Mouse (Mus musculus) intestine, embryonic 15.5 days (tissue): ENCODE measurements around the gene Lypla2. TPM values are rescaled to one million over a fixed set of nuclear protein-coding genes. Genes with fewer than 3 reads are reported as not detected.

Experiments
- ATAC-seq: fragments of 200-750 bp; cut with Nextera tagmentation; 2 replicates; pipeline ENCODE4 v1.8.0; 2017; ENCODE audit warnings: moderate TSS enrichment, moderate library complexity
- H3K27ac ChIP-seq: fragments of 300-500 bp; sonication (generic); 2 replicates; pipeline ENCODE4 v1.5.1; 2015; ENCODE audit warnings: mild to moderate bottlenecking, inconsistent platforms
- H3K27me3 ChIP-seq: fragments of 300-500 bp; sonication (generic); replicated peaks from 2 replicates; pipeline ENCODE4 v1.6.1; 2015; ENCODE audit warnings: inconsistent platforms
- H3K36me3 ChIP-seq: fragments of 300-500 bp; sonication (generic); 2 replicates; pipeline ENCODE4 v1.6.1; 2015; ENCODE audit warnings: inconsistent platforms
- H3K4me1 ChIP-seq: fragments of 300-500 bp; sonication (generic); replicated peaks from 2 replicates; pipeline ENCODE4 v1.6.1; 2015; ENCODE audit warnings: inconsistent platforms
- H3K4me2 ChIP-seq: fragments of 300-500 bp; sonication (generic); replicated peaks from 2 replicates; pipeline ENCODE4 v1.6.1; 2015; ENCODE audit warnings: mild to moderate bottlenecking, inconsistent platforms
- H3K4me3 ChIP-seq: fragments of 300-500 bp; sonication (generic); replicated peaks from 2 replicates; pipeline ENCODE4 v1.5.1; 2015; ENCODE audit warnings: inconsistent platforms
- H3K9ac ChIP-seq: fragments of 300-500 bp; sonication (generic); 2 replicates; pipeline ENCODE4 v1.6.1; 2015; ENCODE audit warnings: inconsistent platforms
- H3K9me3 ChIP-seq: fragments of 300-500 bp; sonication (generic); 2 replicates; pipeline ENCODE4 v1.6.1; 2016; ENCODE audit warnings: inconsistent platforms
- WGBS: fragments of 180-500 bp; shearing (Covaris S2); methylation state at CpG from one replicate; pipeline ENCODE4 v1.1.7; 2015; 5-methylcytosine and 5-hydroxymethylcytosine counted together
- polyA plus RNA-seq: library from polyadenylated mRNA; unstranded; fragments of >200 nt; fragmentation: Nextera tagmentation; extraction: Ambion mirVana; gene quantifications from 2 replicates; pipeline ENCODE4 v1.2.1, GENCODE M21; 2015

Lypla2 gene
- polyA plus RNA-seq, 1 experiment from 2014 or later, result 99.4 TPM

DNA sequence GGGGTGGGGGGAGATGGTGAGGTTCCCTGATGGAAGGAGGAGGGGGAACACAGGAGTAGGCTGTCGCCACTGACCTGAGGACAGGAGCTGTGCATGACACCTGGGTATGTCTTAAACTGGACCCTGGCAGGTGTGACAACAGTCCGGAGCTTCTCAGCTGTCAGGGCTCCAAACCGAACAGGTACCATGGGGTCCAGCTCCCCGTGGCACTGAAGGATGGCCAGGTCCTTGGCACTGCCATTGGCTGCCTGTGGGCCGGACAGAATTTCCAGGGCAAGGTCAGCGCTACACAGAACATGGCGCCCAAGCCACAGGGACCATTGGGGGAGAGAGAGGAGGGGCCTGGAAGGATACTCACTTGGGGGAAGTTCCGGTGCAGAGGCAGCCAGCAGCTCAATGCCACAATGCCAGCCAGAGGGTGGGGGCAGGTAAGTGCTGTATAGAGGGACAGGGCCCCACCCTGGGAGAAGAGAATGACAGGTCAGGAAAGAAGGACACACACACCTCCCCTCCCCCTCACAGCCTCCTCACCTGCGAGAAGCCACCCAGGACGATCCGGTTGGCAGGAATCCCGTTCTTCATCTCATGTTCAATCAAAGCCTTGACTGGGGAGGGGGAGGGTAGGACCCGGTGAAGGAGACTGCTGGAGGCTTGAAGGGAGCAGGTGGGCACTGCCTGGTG, 3.2 kb downstream of the Lypla2 start:
- no peak overlapping the region for H3K9ac ChIP-seq
- H3K36me3 ChIP-seq, result peaks cover 33% of the 10 kb centered on the region
- no peak overlapping the region for H3K4me3 ChIP-seq
- no peak for ATAC-seq
- no peaks in the 10 kb centered on the region for H3K27me3 ChIP-seq
- H3K9me3 ChIP-seq, result no peaks in the 10 kb centered on the region
- H3K27ac ChIP-seq, result no peak overlapping the region
- H3K4me1 ChIP-seq, result peaks cover 38% of the 10 kb centered on the region
- 86% methylated on average over 13 of the region's 13 CpGs for WGBS
- H3K4me2 ChIP-seq, result no peak overlapping the region

DNA sequence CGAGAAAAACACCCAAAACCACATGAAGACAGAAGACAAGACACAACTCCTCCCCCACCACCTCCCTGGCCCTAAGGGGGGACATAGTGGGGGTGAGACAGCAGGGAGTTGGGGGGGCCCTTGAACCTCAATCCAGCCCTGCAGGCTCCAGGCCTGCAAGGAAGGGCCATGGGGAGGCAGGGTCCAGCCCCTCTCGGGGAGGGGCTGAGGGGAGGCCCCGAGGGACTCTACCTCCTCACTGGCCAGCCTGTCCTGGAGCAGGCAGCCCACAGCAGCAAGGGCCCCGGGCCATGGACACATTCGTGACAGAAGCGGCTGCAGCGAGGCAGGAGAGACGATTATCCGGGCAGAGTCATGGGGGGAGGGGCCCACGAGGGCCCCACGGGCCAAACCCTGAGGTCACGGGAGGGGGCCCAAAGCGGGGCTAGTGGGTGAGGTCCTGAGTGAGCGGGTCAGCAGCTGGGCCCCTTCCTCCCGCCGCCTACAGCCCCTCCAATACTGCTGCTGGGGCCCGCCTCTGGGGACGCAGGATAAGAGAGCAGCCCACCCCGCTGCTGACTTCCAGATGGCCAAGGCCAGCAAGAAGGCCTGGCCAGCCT, 4.1 kb downstream of the Lypla2 start:
- WGBS, result 67% methylated on average over 19 of the region's 19 CpGs
- no peak for ATAC-seq

GRCm38 (mm10) chr4:135967086-135967760, 5.2 kb downstream of the Lypla2 start:
- Histone ChIP-seq H3K27me3 (no peaks in the 10 kb centered on the region), H3K27ac (no peak overlapping the region), H3K9ac (no peak overlapping the region), H3K4me3 (no peak overlapping the region), H3K4me1 (peaks cover 31% of the 10 kb centered on the region), H3K9me3 (no peaks in the 10 kb centered on the region), H3K4me2 (no peak overlapping the region), H3K36me3 (peaks cover 33% of the 10 kb centered on the region)
- 90% methylated on average over 18 of the region's 18 CpGs for WGBS
- ATAC-seq, result no peak

More for the DNA sequence above, 4.1 kb downstream of the Lypla2 start:
- H3K9ac ChIP-seq, result no peak overlapping the region
- H3K9me3 ChIP-seq, result no peaks in the 10 kb centered on the region
- H3K27me3 ChIP-seq, result no peaks in the 10 kb centered on the region
- no peak overlapping the region for H3K27ac ChIP-seq
- H3K4me1 ChIP-seq, result peaks cover 35% of the 10 kb centered on the region
- no peak overlapping the region for H3K4me3 ChIP-seq
- peaks cover 33% of the 10 kb centered on the region for H3K36me3 ChIP-seq
- no peak overlapping the region for H3K4me2 ChIP-seq

GRCm38 (mm10) chr4:135966283-135966682, 6.1 kb downstream of the Lypla2 start:
- no peak overlapping the region for H3K4me3 ChIP-seq
- peaks cover 25% of the 10 kb centered on the region for H3K4me1 ChIP-seq
- no peak for ATAC-seq
- H3K27ac ChIP-seq, result no peak overlapping the region
- no peaks in the 10 kb centered on the region for H3K27me3 ChIP-seq
- 92% methylated on average over 16 of the region's 16 CpGs for WGBS
- no peak overlapping the region for H3K4me2 ChIP-seq
- peaks cover 37% of the 10 kb centered on the region for H3K36me3 ChIP-seq
- H3K9me3 ChIP-seq, result no peaks in the 10 kb centered on the region
- H3K9ac ChIP-seq, result no peak overlapping the region

- WGBS, result 83% methylated on average over 9 of the region's 9 CpGs
- Histone ChIP-seq H3K4me1 (peaks cover 17% of the 10 kb centered on the region), H3K9ac (peak overlapping the region; percentile 84; the same call in 1 of the 2 replicates), H3K4me3 (peak overlapping the region; percentile 78; the same call in 1 of the 2 replicates), H3K27me3 (no peaks in the 10 kb centered on the region), H3K36me3 (peaks cover 37% of the 10 kb centered on the region), H3K4me2 (peak overlapping the region; percentile 90), H3K9me3 (no peaks in the 10 kb centered on the region), H3K27ac (peak overlapping the region; percentile 86)
- no peak for ATAC-seq
Measured at GRCm38 (mm10) chr4:135965113-135965512, 7.3 kb downstream of the Lypla2 start.

DNA sequence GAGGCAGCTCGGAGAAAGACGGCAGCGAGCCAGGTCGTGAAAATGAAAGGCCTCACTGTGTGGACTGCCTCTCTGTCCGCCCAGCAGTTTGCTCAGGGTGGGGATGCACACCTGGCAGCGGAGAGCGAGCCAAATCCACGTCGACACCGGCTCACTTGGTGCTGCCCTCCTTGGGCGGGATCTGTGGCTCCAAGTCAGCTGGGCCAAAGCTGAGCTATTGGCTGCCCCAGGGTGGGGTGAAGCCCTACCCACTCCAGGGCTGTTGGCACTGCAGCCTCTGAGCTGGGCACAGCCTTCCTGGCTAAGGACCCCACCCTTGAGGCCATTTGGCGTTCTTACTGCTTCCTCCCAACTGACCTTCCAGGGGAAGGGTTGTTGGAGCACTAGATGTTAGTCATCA, 8.0 kb downstream of the Lypla2 start:
- peak; percentile 58 for ATAC-seq
- peak overlapping the region; percentile 90 for H3K4me2 ChIP-seq
- WGBS, result 3% methylated on average over 12 of the region's 12 CpGs
- H3K27ac ChIP-seq, result peak overlapping the region; percentile 86
- no peaks in the 10 kb centered on the region for H3K9me3 ChIP-seq
- no peaks in the 10 kb centered on the region for H3K27me3 ChIP-seq
- peaks cover 36% of the 10 kb centered on the region for H3K36me3 ChIP-seq
- peak overlapping the region; percentile 84 for H3K9ac ChIP-seq
- peaks cover 17% of the 10 kb centered on the region for H3K4me1 ChIP-seq
- H3K4me3 ChIP-seq, result peak overlapping the region; percentile 78

DNA sequence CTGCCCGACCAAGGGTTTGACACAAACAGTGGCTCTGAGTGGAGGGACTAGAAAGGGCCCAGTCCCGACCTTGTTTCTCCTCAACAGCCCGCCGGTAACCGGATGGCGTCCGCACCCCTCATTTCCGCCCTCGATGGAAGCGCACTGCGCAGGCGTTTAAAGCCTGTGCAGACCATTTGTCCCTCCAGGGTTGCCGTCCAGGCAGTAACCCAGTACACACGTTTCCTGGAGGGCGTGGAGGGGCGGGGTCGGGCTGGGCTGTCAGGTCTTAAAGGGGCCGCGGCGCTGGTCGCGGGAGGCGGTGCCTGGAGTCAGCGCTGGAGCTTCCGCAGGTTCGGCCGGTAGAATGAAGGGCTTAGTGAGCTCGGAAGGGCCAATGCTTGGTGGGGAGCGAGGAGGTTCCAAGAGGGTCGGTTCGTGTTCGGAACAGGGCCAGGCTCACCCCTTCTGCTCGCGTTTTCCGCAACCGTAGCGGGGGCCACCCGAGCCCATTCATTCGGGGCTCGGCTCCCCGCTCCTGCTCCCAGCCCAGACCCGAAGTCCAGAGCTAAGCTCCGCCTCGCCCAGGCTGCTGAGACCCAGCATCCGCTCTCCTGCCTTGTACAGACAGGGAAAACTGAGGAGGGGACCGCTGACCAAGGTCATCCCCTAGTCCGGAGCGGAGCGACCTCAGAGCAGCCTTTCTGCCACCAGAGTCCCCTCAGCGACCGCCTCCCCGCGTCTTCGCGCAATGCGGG, 8.8 kb downstream of the Lypla2 start, which contains the start of gene Gale:
Gale (plus strand) TSS at position 271 of the 737 bp plus-strand sequence.
- Histone ChIP-seq H3K27ac (peak within 1 kb of the TSS; percentile 88), H3K4me3 (peak within 1 kb of the TSS; percentile 78), H3K9me3 (no peaks in the 10 kb centered on the region), H3K27me3 (no peaks in the 10 kb centered on the region), H3K36me3 (peaks cover 32% of the 10 kb centered on the region), H3K4me1 (peaks cover 18% of the 10 kb centered on the region), H3K4me2 (peak within 1 kb of the TSS; percentile 90), H3K9ac (peak within 1 kb of the TSS; percentile 84)
- WGBS, result under 1% methylated on average over 56 of the region's 56 CpGs
- peak; percentile 91 for ATAC-seq

GRCm38 (mm10) chr4:135962946-135963345, 9.5 kb downstream of the Lypla2 start:
- peak overlapping the region; percentile 88 for H3K27ac ChIP-seq
- WGBS, result 7% methylated on average over 15 of the region's 15 CpGs
- H3K9ac ChIP-seq, result peak overlapping the region; percentile 78
- H3K4me3 ChIP-seq, result peak overlapping the region; percentile 78
- H3K27me3 ChIP-seq, result no peaks in the 10 kb centered on the region
- H3K9me3 ChIP-seq, result no peaks in the 10 kb centered on the region
- H3K36me3 ChIP-seq, result peaks cover 26% of the 10 kb centered on the region
- peak overlapping the region; percentile 90 for H3K4me2 ChIP-seq
- ATAC-seq, result 0 out of 2 replicates have a peak, but pooled peaks have one; percentile 1
- H3K4me1 ChIP-seq, result peaks cover 20% of the 10 kb centered on the region

- ATAC-seq, result no peak
- Histone ChIP-seq H3K4me2 (no peak overlapping the region), H3K9ac (no peak overlapping the region), H3K4me3 (no peak overlapping the region), H3K27me3 (no peaks in the 10 kb centered on the region), H3K36me3 (peaks cover 19% of the 10 kb centered on the region), H3K9me3 (no peaks in the 10 kb centered on the region), H3K27ac (no peak overlapping the region), H3K4me1 (peaks cover 20% of the 10 kb centered on the region)
- 89% methylated on average over 7 of the region's 7 CpGs for whole genome bisulfite sequencing
Measured at GRCm38 (mm10) chr4:135962198-135962597, 10.2 kb downstream of the Lypla2 start.

DNA sequence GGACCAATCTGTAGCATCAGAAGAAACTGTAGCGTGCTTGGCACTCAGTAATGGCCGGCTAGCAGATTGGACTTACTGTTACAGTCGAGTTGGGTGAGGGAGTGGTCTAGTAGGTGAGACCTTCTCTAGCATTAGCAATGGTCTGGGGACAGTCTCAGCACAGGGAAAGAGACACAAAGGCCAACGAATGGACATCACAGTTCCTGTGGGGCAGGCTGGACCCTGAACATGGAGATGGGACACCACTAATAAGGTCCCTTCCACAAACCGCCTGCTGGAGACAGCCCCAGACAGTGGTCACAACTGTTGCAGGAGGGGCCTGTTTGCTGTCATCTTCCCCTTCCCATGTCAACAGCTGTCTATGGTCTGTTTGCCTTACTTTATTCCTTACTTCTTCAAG, 10.7 kb downstream of the Lypla2 start:
- peaks cover 17% of the 10 kb centered on the region for H3K36me3 ChIP-seq
- no peak overlapping the region for H3K9ac ChIP-seq
- H3K4me2 ChIP-seq, result no peak overlapping the region
- H3K4me1 ChIP-seq, result peaks cover 20% of the 10 kb centered on the region
- no peak for ATAC-seq
- no peaks in the 10 kb centered on the region for H3K9me3 ChIP-seq
- no peak overlapping the region for H3K4me3 ChIP-seq
- no peak overlapping the region for H3K27ac ChIP-seq
- no peaks in the 10 kb centered on the region for H3K27me3 ChIP-seq
- 87% methylated on average over 5 of the region's 5 CpGs for WGBS

DNA sequence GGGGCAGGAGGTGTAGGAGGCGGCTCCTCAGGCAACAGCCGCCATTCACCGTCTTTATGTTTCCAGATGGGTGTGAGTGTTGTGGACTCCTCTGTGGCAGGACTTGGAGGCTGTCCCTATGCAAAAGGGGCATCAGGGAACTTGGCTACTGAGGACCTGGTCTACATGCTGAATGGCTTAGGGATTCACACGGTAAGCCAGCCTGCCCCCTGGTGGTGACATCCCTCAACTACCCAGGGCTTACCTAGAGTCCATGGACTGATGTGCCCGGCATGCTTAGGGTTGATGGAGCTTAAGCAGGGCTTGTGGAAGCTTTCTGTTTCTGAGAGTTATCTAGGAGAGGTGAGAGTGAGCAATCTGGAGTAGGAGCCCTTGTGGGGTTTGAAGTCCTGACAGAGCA, 11.7 kb downstream of the Lypla2 start:
- H3K4me1 ChIP-seq, result peaks cover 20% of the 10 kb centered on the region
- no peak overlapping the region for H3K4me3 ChIP-seq
- H3K27me3 ChIP-seq, result no peaks in the 10 kb centered on the region
- WGBS, result 29% methylated on average over 5 of the region's 5 CpGs
- H3K27ac ChIP-seq, result no peak overlapping the region
- H3K9me3 ChIP-seq, result no peaks in the 10 kb centered on the region
- peaks cover 16% of the 10 kb centered on the region for H3K36me3 ChIP-seq
- H3K9ac ChIP-seq, result no peak overlapping the region
- ATAC-seq, result no peak
- H3K4me2 ChIP-seq, result no peak overlapping the region

- H3K4me2 ChIP-seq, result peak overlapping the region; percentile 47
- no peaks in the 10 kb centered on the region for H3K9me3 ChIP-seq
- H3K27ac ChIP-seq, result peak overlapping the region; percentile 76
- H3K36me3 ChIP-seq, result peaks cover 18% of the 10 kb centered on the region
- peaks cover 8% of the 10 kb centered on the region; the same call in 1 of the 2 replicates for H3K4me1 ChIP-seq
- H3K27me3 ChIP-seq, result no peaks in the 10 kb centered on the region
- H3K4me3 ChIP-seq, result peak overlapping the region; percentile 17; the same call in 1 of the 2 replicates
- peak overlapping the region; percentile 23; the same call in 1 of the 2 replicates for H3K9ac ChIP-seq
- ATAC-seq, result peak; percentile 76
- 40% methylated on average over 8 of the region's 8 CpGs for WGBS
Measured at GRCm38 (mm10) chr4:135958354-135958753, 14.1 kb downstream of the Lypla2 start.
